Mouse (Mus musculus) cerebellum, postnatal 4 days (tissue): Measurements from ENCODE around the gene Rcn3.

Source experiments
- DNase-seq, 2 experiments: peaks; one replicate each; pipeline ENCODE4 v3.0.0; 2022; ENCODE audit warnings: low spot score in 2 of 2, mixed read lengths in 1 of 2

Rcn3 gene

DNA sequence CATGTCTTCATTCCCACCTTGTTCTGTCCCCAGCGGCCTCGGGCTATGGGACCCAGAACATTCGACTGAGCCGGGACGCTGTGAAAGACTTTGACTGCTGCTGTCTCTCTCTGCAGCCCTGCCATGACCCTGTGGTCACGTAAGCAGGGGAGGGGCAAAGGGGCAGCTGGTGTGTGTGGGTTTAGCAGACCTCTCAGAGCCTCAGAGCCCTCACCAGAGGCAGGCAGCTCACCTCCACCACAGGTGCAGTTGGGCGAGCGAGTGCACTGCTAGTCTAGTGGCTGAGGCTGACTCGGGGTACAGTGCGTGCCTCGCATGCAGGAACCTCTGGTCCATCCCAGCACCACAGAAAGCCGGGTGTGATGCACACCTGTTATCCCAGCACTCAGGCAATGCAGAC, 18.1 kb downstream of the Rcn3 start:
- DNase-seq: no peak

- DNase-seq: no peak
Observed at GRCm38 (mm10) chr7:45073171-45073707, 18.8 kb downstream of the Rcn3 start.

GRCm38 (mm10) chr7:45072230-45072629, 19.8 kb downstream of the Rcn3 start:
- DNase-seq: no peak

DNA sequence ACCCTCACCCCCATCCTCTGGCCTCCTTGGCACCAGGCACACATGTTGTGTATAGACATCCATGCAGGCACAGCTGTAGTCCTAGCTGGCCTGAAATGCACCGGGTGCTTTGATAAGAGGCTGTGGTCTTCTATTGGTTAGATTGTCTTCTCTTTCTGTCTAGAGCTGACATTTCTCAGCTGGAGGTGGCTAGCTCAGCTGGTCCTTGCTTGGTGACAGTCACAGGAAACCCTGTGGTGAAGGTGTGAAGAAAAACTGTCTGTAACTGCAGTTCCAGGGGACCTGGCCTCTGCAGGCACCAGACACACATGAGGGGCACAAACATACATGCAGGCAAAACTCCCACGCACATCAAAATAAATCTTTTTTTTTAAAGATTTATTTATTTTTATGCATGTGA, 22.4 kb downstream of the Rcn3 start:
- no peak for DNase-seq

DNA sequence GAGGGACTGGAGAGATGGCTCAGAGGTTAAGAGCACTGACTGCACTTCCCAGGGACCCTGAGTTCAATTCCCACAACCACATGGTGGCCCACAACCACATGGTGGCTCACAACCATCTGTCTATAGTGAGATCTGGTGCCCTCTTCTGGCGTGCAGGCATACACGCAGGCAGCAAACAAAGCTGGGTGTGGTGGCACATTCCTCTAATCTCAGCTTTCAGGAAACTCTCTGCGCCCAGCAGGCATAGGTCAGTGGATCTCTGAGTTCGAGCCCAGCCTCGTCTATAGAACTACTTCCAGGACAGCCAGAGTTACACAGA, 24.1 kb downstream of the Rcn3 start:
- DNase-seq: peak in 1 of 2 experiments; percentile 44

GRCm38 (mm10) chr7:45067190-45067999, 24.6 kb downstream of the Rcn3 start:
- DNase-seq: no peak

- DNase-seq: peak; percentile 68 to 92
Observed at GRCm38 (mm10) chr7:45062239-45062835, 29.7 kb downstream of the Rcn3 start, which contains the start of the genes Nosip and Prrg2. Nosip (plus strand) TSS chr7:45062429. Prrg2 (minus strand) TSS chr7:45062677.

DNA sequence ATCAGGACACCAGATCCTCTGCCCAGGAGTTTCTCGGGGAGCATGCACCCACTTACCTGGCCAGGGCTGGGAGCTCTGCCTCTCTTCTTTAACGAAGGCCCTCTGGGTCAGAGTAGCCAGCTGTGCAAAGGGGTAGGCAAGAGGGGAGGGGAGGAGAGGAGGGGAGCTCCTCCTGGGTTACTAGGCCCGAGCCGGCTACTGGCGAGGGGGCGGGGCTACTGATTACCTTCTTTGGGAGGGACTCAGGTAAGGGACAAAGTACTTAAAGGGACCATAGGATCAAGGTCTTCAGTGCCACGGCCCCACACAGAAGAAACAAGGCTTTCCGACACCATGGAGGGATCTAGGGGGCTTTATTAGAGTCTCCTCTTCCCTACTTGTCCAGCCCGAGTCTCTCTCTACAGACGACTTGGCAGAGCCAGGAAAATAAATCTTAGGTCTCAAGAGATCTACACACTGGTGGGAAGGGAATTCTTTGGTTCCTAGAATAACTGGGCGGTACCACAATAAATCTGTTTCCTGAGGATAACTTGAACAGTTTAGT, 30.4 kb downstream of the Rcn3 start:
- no peak for DNase-seq

GRCm38 (mm10) chr7:45060632-45061122, 31.3 kb downstream of the Rcn3 start:
- no peak for DNase-seq

GRCm38 (mm10) chr7:45058607-45059571, 33.1 kb downstream of the Rcn3 start:
- DNase-seq: peak in 1 of 2 experiments; percentile 51

DNA sequence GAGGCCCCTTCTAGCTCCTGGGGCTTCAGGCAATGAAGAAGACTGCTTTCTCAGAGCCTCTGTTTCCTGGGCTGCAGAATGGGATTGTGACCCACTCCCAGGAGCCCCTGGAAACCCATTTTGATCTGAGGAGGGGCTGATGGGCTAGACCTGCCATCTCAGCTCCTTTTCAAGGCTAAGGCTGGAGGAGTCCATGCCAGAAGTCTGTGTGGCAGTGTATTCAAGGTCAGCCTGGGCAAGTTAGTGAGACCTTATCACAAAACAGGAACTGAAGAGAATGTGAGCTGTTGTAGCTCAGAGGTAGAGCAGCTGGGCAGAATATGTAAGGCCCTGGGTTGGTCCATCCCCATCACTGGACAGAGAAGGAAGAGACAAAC, 35.1 kb downstream of the Rcn3 start:
- no peak for DNase-seq

DNA sequence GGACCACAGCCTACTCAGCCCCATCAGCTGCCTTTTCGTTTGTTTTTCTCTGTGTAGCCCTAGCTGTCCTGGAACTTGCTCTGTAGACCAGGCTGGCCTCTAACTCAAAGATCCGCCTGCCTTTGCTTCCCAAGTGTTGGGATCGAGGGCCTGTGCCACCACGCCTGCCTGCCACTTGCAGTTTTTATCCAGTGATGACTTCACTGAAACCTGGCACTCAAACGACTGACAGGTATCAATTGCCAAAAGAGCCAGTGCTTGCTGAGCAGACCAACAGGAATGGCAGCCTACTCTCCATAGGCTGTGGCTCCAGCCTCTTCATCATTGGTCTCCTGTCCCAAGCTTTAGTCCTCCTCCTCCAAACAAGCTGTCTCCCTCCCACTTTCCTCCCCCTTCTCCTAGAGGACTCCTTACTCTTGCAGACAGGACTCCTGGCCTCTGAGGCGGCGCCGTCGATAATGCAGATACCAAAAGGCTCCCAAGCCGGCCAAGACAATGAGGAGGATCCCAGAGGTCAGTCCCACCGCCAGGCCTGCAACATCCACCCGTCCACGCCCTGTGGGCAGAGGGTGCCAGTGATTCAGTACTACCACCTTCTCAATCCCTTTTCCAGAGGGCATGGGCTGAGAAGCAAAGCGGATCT, 35.6 kb downstream of the Rcn3 start:
- DNase-seq: no peak

DNA sequence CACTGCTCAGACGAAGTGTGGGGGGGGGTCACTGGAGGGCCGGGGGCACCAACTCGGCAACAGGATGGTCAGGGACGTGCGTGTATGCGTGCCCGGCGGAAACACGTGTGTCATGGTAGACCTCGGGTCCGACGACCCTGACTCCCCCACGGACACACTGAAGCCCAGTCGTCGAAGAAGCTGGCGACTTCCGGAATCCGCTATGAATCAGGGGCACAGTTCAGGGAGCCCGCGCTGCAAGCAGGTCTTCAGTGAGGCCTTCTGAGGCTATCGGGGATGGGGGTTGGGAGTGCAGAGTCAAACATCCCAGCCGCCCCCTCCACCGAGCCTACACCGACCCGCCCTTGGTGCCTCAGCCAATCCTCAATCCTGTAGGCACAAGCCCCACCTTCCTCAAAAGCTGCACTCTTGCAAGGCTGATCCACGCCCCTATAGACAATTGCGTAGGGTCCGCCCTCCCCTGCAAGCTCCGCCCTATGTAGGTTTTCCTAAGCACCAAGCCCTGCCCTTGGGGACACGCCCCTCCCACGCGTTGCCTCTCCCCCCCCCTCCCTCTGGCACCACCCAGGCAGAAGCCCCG, 38.0 kb downstream of the Rcn3 start:
- DNase-seq: peak; percentile 65 to 83

- peak in 1 of 2 experiments; percentile 65 for DNase-seq
Observed at GRCm38 (mm10) chr7:45053117-45053930, 38.7 kb downstream of the Rcn3 start.

DNA sequence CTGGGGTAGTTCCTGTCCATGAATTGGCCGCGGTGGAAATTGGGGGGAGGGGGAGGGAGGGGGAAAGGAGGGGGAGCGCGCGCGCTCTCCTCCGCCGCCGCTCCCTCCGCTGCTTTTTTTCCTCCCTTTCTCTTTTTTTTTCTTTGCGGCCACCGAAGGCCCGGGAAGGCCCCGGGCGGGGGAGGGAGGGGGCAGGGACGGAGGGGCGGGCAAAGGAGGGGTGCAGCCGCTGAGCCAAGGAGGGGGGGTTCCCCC, 39.2 kb downstream of the Rcn3 start, which contains the start of gene Prr12:
Gene Prr12 (minus strand): TSS at position 20 of the 255 bp plus-strand sequence.
- DNase-seq: no peak

- DNase-seq: peak in 1 of 2 experiments; percentile 52
Observed at GRCm38 (mm10) chr7:45052181-45052861, 39.7 kb downstream of the Rcn3 start.

GRCm38 (mm10) chr7:45051601-45051974, 40.4 kb downstream of the Rcn3 start:
- no peak for DNase-seq

GRCm38 (mm10) chr7:45050945-45051600, 40.9 kb downstream of the Rcn3 start:
- DNase-seq: peak in 1 of 2 experiments; percentile 79
